Mouse (Mus musculus): ENCODE measurements around the gene Tmem121b. TPM values are rescaled to one million over a fixed set of nuclear protein-coding genes. Genes with fewer than 3 reads are reported as not detected.

The Tmem121b gene
- total and polyA plus RNA-seq, 3 experiments: not detected

GRCm38 (mm10) chr6:120524796-120525195 is 31.2 kb upstream of the Tmem121b start:
- H3K79me2 ChIP-seq (replicated peaks; ENCODE audit: control insufficient read depth, extremely low read depth, insufficient read depth, poor library complexity, severe bottlenecking): no peaks in the 10 kb centered on the region; the same call in 1 of the 2 replicates
- no peaks in the 10 kb centered on the region for H3K9me3 ChIP-seq (replicated peaks; ENCODE audit: low read length)
- H3K36me3 ChIP-seq (replicated peaks in 1 of 2; ENCODE audit: control insufficient read depth in 1 of 2, insufficient read depth in 1 of 2, low read length in 1 of 2): peaks cover 42 to 63% of the 10 kb centered on the region in 2 experiments
- in situ Hi-C loops (cut with MboI; ENCODE audit: low pct_ligation_motif_present, low pct_unique_long_range_greater_than_20kb, low sequenced_read_pairs): no loop called here
- dilution Hi-C loops (cut with MboI; ENCODE audit: extremely low pct_ligation_motif_present, extremely low pct_unique_long_range_greater_than_20kb, low sequenced_read_pairs): no loop called here
- TF ChIP-seq PAX5 (IDR thresholded peaks at IDR 0.05; ENCODE audit: low read length) (no peak), RAD21 (IDR thresholded peaks at IDR 0.05; ENCODE audit: low read depth, low read length) (no peak), ZNF384 (IDR thresholded peaks at IDR 0.05; ENCODE audit: low read depth, low read length) (no peak), NRF1 (IDR thresholded peaks at IDR 0.05; ENCODE audit: low read depth, low read length) (no peak), MAFK (IDR thresholded peaks at IDR 0.05; ENCODE audit: insufficient replicate concordance, low read length) (no peak), ELF1 (IDR thresholded peaks at IDR 0.05; ENCODE audit: low read depth, low read length) (no peak), IRF4 (IDR thresholded peaks at IDR 0.05; ENCODE audit: low read depth, low read length) (no peak), MAX (IDR thresholded peaks at IDR 0.05; ENCODE audit: low read length) (no peak), HCFC1 (IDR thresholded peaks at IDR 0.05; ENCODE audit: low read depth, low read length) (no peak), ETS1 (conservative IDR thresholded peaks at IDR 0.05; ENCODE audit: low read depth, low read length) (no peak), ZMIZ1 (IDR thresholded peaks at IDR 0.05; ENCODE audit: low read depth, low read length) (no peak), MEF2A (IDR thresholded peaks at IDR 0.05; ENCODE audit: borderline replicate concordance, low read depth, low read length) (no peak), E2F4 (IDR thresholded peaks at IDR 0.05; ENCODE audit: insufficient replicate concordance, low read depth, low read length) (no peak), ZC3H11A (IDR thresholded peaks at IDR 0.05; ENCODE audit: low read depth, low read length) (no peak), TCF12 (IDR thresholded peaks at IDR 0.05; ENCODE audit: low read depth, low read length) (no peak), POLR2AphosphoS2 (IDR thresholded peaks at IDR 0.05; ENCODE audit: low read depth, low read length) (no peak)
- no peaks in the 10 kb centered on the region for H3K27me3 ChIP-seq (replicated peaks)
- no peak overlapping the region for H3K27ac ChIP-seq (ENCODE audit: insufficient read depth, low read depth)
- H3K4me1 ChIP-seq (ENCODE audit: control insufficient read depth in 1 of 2, insufficient read depth in 2 of 2): peaks cover 4 to 19% of the 10 kb centered on the region in 2 experiments
- DNase-seq (ENCODE audit: extremely low read depth): no peak
- no peak overlapping the region for H3K9ac ChIP-seq (ENCODE audit: insufficient read depth, low read depth)
- no peak overlapping the region for H3K4me2 ChIP-seq (ENCODE audit: insufficient read depth, low read depth, poor library complexity, severe bottlenecking)
- H3K4me3 ChIP-seq (replicated peaks in 1 of 3; ENCODE audit: low read depth in 2 of 3, low read length in 2 of 3, poor library complexity in 1 of 3): no peak overlapping the region

GRCm38 (mm10) chr6:120519647-120520046 is 26.0 kb upstream of the Tmem121b start:
- no peak for TF ChIP-seq KAT2A (IDR thresholded peaks at IDR 0.05; ENCODE audit: insufficient replicate concordance, low read length)
- no peak for TF ChIP-seq TBP (conservative IDR thresholded peaks at IDR 0.05; ENCODE audit: low read depth, low read length)
- TF ChIP-seq JUND (conservative IDR thresholded peaks at IDR 0.05; ENCODE audit: low read depth, low read length): no peak
- TF ChIP-seq ZMIZ1 (IDR thresholded peaks at IDR 0.05; ENCODE audit: low read depth, low read length): no peak
- TF ChIP-seq POLR2A (IDR thresholded peaks at IDR 0.05; ENCODE audit: low read depth, low read length): no peak
- no peak for TF ChIP-seq CHD2 (IDR thresholded peaks at IDR 0.05; ENCODE audit: low read length)
- TF ChIP-seq E2F4 (IDR thresholded peaks at IDR 0.05; ENCODE audit: insufficient replicate concordance, low read depth, low read length): no peak
- TF ChIP-seq GABPA (IDR thresholded peaks at IDR 0.05; ENCODE audit: insufficient replicate concordance, low read depth, low read length): no peak
- TF ChIP-seq BHLHE40 (IDR thresholded peaks at IDR 0.05; ENCODE audit: low read depth, low read length): no peak
- no peak for TF ChIP-seq CTCF (conservative IDR thresholded peaks at IDR 0.05 in 1 of 2, IDR thresholded peaks at IDR 0.05 in 1 of 2; ENCODE audit: low read depth in 2 of 2, low read length in 2 of 2)
- TF ChIP-seq SMC3 (IDR thresholded peaks at IDR 0.05; ENCODE audit: low read depth, low read length): no peak
- no peak overlapping the region for H3K4me3 ChIP-seq (replicated peaks in 1 of 3; ENCODE audit: low read depth in 2 of 3, low read length in 2 of 3, poor library complexity in 1 of 3)
- H3K9ac ChIP-seq (ENCODE audit: insufficient read depth, low read depth): no peak overlapping the region
- H3K36me3 ChIP-seq (replicated peaks in 1 of 2; ENCODE audit: control insufficient read depth in 1 of 2, insufficient read depth in 1 of 2, low read length in 1 of 2): peaks cover 42 to 86% of the 10 kb centered on the region in 2 experiments
- in situ Hi-C loops (cut with MboI; ENCODE audit: low pct_ligation_motif_present, low pct_unique_long_range_greater_than_20kb, low sequenced_read_pairs): no loop called here
- H3K4me1 ChIP-seq (ENCODE audit: control insufficient read depth in 1 of 2, insufficient read depth in 2 of 2): peaks cover 0 to 4% of the 10 kb centered on the region in 2 experiments; a peak in 1 of 4 replicates
- H3K27me3 ChIP-seq (replicated peaks): no peaks in the 10 kb centered on the region
- H3K27ac ChIP-seq (ENCODE audit: insufficient read depth, low read depth): no peak overlapping the region
- H3K9me3 ChIP-seq (replicated peaks; ENCODE audit: low read length): no peaks in the 10 kb centered on the region
- no peaks in the 10 kb centered on the region for H3K79me2 ChIP-seq (replicated peaks; ENCODE audit: control insufficient read depth, extremely low read depth, insufficient read depth, poor library complexity, severe bottlenecking)
- H3K4me2 ChIP-seq (ENCODE audit: insufficient read depth, low read depth, poor library complexity, severe bottlenecking): no peak overlapping the region
- dilution Hi-C loops (cut with MboI; ENCODE audit: extremely low pct_ligation_motif_present, extremely low pct_unique_long_range_greater_than_20kb, low sequenced_read_pairs): no loop called here
- DNase-seq (ENCODE audit: extremely low read depth): no peak
